Mouse (Mus musculus) naive thymus-derived CD4-positive, alpha-beta T cell, adult 2 months (primary cell): ENCODE measurements around the gene Rab3gap1.
A peak's percentile ranks its signal among the peaks of the same experiment; 100 is the strongest.

Source experiments
- DNase-seq: peaks from one replicate; pipeline ENCODE4 v3.0.0-alpha.2; 2011; ENCODE audit warnings: low read depth

Gene Rab3gap1

DNA sequence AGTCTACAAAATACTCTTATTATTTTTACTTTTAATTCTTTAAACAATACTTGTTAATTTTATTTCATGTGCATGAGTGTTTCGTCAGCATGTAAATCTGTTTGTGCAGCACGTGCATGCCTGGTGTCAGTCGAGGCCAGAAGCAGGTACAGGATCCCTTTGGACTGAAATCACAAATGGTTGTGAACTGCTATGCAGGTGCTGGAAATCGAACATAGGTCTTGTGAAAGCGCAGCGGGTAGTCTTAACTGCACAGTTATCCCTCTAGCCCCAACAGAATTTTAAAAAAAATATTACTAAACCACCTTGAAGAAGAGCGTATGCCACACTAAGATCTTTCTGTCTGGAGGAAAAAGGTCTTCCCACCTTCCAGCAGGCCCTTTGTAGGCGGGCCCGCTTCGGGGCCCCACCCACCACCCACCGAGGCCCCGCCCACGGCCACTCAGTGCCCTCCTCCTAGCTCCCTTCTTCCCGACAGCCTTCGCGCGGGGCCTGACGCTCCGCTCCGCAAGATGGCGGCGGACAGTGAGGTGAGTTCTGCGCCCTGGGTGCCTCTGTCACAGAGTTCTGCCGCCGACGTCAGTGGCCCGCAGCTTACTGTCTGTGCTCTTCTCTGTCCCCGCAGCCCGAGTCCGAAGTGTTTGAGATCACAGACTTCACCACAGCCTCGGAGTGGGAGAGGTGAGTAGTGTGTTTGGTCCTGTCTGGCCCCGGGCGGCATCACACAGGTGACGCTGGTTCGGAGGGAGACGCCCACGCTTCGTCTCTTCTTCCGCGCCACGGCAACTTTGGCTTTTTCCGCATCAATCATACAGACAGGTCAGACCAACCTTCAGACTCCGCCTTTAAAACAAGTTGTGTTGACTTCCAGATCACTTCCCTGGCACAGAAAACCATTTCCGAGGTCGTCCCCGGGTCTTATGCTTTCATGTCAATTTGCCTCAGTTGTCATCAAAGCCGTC lies at the start of gene Rab3gap1:
Gene Rab3gap1, plus strand, starts transcription at position 474 of the 962 bp plus-strand sequence.
- DNase-seq: peak; percentile 95

- DNase-seq: peak; percentile 86
Measured at GRCm38 (mm10) chr1:127827325-127827724, 41.2 kb upstream of the Rab3gap1 start.

- peak; percentile 79 for DNase-seq
Measured at GRCm38 (mm10) chr1:127830215-127830921, 38.2 kb upstream of the Rab3gap1 start.

DNA sequence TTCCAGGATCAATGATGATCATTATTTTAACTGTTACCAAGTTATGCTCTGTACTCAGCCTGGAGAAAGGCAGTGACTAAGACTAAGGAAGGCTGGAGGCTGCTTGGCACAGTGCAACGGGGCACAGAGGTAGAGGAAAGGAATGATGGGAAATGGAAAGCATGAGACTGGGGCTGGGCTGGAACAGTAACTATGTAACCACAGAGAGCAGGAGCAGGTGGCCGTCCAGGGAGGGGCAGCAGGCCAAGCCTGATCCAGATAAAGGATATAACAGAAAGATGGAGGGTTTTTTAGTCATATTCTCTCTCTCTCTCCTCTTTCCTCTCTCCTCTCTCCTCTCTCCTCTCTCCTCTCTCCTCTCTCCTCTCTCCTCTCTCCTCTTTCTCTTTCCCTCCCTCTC lies 34.9 kb upstream of the Rab3gap1 start:
- DNase-seq: no peak

- DNase-seq: no peak
Measured at GRCm38 (mm10) chr1:127834202-127834601, 34.4 kb upstream of the Rab3gap1 start.

- DNase-seq: no peak
Measured at GRCm38 (mm10) chr1:127836619-127837018, 32.0 kb upstream of the Rab3gap1 start.

- DNase-seq: no peak
Measured at GRCm38 (mm10) chr1:127838602-127839001, 30.0 kb upstream of the Rab3gap1 start.

- DNase-seq: no peak
Measured at GRCm38 (mm10) chr1:127845472-127845871, 23.1 kb upstream of the Rab3gap1 start.

DNA sequence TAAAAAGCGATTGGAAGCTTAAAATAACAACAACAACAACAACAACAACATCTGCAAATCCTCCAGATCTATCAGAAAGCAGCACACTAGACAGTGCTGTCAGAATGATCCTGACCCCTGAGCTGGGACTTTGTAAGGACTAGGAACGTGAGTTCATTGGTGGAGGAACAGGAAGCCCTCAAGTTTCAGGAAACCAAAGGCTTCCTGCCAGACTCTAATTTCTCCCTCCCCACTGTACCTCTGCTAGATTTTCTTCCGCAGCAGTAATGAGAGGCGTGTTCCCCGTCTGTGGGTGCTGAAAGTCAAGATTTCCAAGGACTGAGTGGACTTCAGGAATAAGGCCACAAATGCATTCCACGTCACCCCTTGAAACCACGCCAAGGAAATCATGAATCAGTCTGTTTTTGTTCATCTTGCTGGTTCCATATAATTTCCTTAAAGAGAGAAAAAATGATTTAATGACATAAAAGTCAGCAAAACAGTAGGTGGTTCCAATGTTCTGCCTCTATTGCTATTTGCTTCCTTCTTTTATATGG lies 18.4 kb upstream of the Rab3gap1 start:
- DNase-seq: peak; percentile 35

DNA sequence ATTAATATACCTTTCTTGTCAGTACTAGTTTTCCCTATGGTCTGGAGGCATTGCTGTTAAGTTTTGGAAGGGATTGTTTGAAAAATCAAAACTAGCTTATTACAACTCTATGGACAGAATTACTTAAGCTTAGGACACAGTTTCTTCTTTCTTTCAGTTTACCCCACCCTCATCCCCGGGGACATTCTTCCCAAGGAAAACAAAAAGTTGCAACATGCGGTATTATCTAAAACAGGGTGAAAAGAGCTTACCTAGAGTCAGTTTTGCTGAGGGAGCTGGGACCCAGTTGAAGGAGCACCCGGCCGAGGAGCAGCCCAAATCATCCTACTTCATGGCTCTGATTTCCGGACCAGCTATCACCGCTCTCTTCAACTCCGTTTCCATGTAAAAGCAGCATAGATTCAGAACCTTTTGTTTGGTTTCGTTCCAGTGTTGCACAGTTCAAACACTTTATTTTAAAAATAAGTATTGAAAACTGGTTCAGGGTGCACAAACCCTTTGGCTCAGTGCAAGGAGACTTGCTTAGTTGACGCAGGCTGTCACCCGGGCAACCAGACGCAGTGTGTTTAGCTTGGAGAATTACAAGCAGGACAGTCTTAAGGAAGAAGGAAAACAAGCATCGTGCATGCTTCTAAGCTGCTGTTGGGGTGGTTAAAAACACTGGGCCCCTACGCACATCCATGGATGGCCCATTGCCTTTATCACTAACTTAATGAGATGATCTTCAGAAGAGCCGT lies 13.9 kb upstream of the Rab3gap1 start, which contains the start of gene Map3k19:
Gene Map3k19, minus strand, starts transcription at position 546 of the 737 bp plus-strand sequence.
- DNase-seq: no peak

DNA sequence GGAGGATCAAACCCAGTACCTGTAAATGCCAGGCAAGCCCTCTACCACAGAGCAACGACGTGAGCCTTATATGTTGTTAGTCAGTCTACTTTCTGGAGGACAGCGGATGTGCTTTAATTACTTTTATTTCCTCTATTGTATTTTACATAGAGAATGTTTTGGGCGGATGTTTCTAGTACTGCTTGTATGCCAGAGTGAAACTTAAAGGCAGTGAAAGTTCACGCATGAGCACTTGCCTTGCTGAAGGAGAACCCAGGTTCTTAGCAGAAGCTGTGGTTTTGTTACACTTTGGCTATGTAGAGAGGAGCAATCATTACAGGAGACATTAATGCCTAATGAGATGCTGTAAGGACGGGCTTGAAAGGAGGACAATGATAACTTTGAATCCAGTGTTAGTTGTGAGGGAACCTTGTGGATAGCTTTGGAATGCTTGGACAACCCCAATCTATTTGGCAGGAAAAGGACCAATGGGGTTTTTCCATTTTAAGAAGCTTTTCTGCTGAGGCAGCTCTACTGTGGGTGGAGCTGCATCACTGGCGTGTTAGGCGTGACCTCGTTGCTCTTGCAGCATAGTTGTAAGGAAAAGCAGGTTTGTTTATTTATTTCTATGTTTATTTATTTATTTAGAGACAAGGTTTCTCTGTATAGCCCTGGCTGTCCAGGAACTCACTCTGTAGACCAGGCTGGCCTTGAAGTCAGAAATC lies 9.5 kb upstream of the Rab3gap1 start:
- DNase-seq: peak; percentile 42

DNA sequence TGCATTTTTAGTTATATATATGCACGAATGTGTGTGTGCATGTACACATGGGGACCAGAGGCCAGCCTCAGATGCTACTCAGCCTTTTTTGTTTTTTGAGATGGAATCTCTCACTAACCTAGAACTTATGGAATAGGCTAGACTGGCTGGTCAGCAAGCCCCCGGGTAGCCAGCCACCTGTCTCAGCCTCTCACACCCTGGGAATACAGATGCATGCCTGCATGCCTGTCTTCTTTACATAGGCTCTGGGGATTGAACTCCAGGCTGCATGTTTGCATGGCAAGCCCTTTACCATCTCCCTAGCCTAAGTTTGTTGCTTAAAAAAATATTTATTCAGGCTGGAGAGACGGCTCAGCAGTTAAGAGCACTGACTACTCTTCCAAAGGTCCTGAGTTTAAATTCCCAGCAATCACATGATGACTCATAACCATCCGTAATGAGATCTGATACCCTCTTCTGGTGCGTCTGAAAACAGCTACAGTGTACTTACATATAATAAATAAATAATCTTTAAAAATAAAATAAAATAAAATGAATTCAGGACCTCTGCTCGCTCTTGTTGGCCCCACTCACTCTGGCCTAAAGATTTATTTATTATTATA lies 8.7 kb upstream of the Rab3gap1 start:
- DNase-seq: no peak

GRCm38 (mm10) chr1:127860492-127860891 lies 8.1 kb upstream of the Rab3gap1 start:
- no peak for DNase-seq

- no peak for DNase-seq
Measured at GRCm38 (mm10) chr1:127861900-127862299, 6.7 kb upstream of the Rab3gap1 start.

DNA sequence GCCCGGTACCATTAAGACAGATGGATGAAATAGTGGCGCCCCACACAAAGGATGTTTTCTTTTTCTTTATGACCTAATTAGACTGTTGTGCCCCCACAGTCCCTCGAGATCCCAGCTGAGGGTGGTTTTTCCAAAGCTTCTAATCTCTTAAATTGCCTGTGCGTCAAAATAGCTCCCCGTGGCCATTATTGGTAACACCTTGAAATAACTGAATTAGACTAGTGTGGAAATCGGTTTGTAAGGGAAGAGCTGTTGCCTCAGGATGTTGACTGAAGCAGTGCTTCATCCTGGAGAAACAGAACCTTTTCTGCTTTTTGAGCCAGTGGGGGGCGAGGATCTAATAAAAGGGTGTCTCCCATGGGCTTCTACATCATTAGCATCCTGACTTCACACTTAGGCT lies 4.8 kb upstream of the Rab3gap1 start:
- no peak for DNase-seq

- DNase-seq: no peak
Measured at GRCm38 (mm10) chr1:127869276-127869675, 703 bp downstream of the Rab3gap1 start.

- no peak for DNase-seq
Measured at GRCm38 (mm10) chr1:127899401-127899800, 30.8 kb downstream of the Rab3gap1 start.

- DNase-seq: no peak
Measured at GRCm38 (mm10) chr1:127904774-127905385, 36.3 kb downstream of the Rab3gap1 start.

DNA sequence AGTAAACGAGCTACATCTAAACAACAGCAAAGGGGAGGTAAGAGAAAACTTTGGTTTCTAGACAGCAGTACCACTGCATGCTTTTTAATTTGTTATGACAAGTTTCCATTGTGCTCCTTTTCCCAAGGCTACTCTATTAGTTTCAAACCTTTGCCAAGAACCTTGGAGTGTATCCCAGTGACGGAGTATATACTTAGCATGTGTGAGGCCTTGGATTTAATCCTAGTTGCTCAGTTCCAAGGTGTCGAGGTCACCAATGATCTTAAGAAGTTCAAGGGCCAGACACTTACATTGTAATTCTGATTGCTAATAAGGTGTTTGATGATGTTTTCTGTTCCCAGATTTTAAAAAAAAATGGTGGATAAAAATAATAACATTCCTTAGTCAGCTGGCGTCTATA lies 44.5 kb downstream of the Rab3gap1 start:
- no peak for DNase-seq

GRCm38 (mm10) chr1:127915316-127915715 lies 46.7 kb downstream of the Rab3gap1 start:
- DNase-seq: no peak
